Mouse (Mus musculus): ENCODE data around the gene Cyb5d2. TPM values are rescaled to one million over a fixed set of nuclear protein-coding genes. Genes with fewer than 3 reads are reported as not detected.

Cyb5d2 gene
- total RNA-seq, 2 experiments from 2014 or later, result 2.2 to 9.7 TPM

Other genes with a start within 250 kb of the Cyb5d2 start
- gene Spns3, start 245.6 kb downstream of the Cyb5d2 start, total RNA-seq (2014; fragmentation: Nextera tagmentation), result 32.1 and 46.2 TPM in 2 replicates
- 21.8 and 23.0 TPM in 2 replicates for gene Spns3, start 245.6 kb downstream of the Cyb5d2 start, total RNA-seq (2017)
- gene Ube2g1, start 188.9 kb downstream of the Cyb5d2 start, total RNA-seq (2014; fragmentation: Nextera tagmentation), result 30.1 and 39.5 TPM in 2 replicates
- 32.3 and 37.7 TPM in 2 replicates for gene Ube2g1, start 188.9 kb downstream of the Cyb5d2 start, total RNA-seq (2017)
- gene Ankfy1, start 106.1 kb downstream of the Cyb5d2 start, total RNA-seq (2014; fragmentation: Nextera tagmentation), result 31.9 and 34.3 TPM in 2 replicates
- gene Ankfy1, start 106.1 kb downstream of the Cyb5d2 start, total RNA-seq (2017), result 34.9 and 36.0 TPM in 2 replicates
- gene Zzef1, start 84 bp upstream of the Cyb5d2 start, total RNA-seq (2014; fragmentation: Nextera tagmentation), result 29.9 and 31.8 TPM in 2 replicates
- 21.6 and 22.1 TPM in 2 replicates for gene Zzef1, start 84 bp upstream of the Cyb5d2 start, total RNA-seq (2017)
- 78.9 and 88.4 TPM in 2 replicates for gene Atp2a3, start 165.0 kb upstream of the Cyb5d2 start, total RNA-seq (2014; fragmentation: Nextera tagmentation)
- 65.9 and 73.9 TPM in 2 replicates for gene Atp2a3, start 165.0 kb upstream of the Cyb5d2 start, total RNA-seq (2017)
- gene P2rx1, start 203.0 kb upstream of the Cyb5d2 start, total RNA-seq (2014; fragmentation: Nextera tagmentation), result 10.4 and 13.3 TPM in 2 replicates
- gene P2rx1, start 203.0 kb upstream of the Cyb5d2 start, total RNA-seq (2017), result 3.3 and 4.2 TPM in 2 replicates
- gene Camkk1, start 222.9 kb upstream of the Cyb5d2 start, total RNA-seq (2014; fragmentation: Nextera tagmentation), result 0.49 and 0.86 TPM in 2 replicates
- 1.5 and 3.1 TPM in 2 replicates for gene Camkk1, start 222.9 kb upstream of the Cyb5d2 start, total RNA-seq (2017)